Mouse (Mus musculus) embryonic facial prominence, embryonic 12.5 days (tissue): ENCODE results near the gene Tecrl. TPM values are rescaled to one million over a fixed set of nuclear protein-coding genes. Genes with fewer than 3 reads are reported as not detected.

Experiments used
- ATAC-seq: fragments of 200-750 bp; cut with Nextera tagmentation; 2 replicates; pipeline ENCODE4 v1.8.0; 2017; ENCODE audit not compliant: insufficient number of reproducible peaks, insufficient read depth, low FRiP score, low TSS enrichment
- H3K27ac ChIP-seq: fragments of 300-500 bp; sonication (generic); 2 replicates; pipeline ENCODE4 v1.5.1; 2016; ENCODE audit warnings: mild to moderate bottlenecking
- H3K27me3 ChIP-seq: fragments of 300-500 bp; sonication (generic); 2 replicates; pipeline ENCODE4 v1.6.1; 2016; ENCODE audit warnings: mild to moderate bottlenecking, moderate library complexity
- H3K36me3 ChIP-seq: fragments of 300-500 bp; sonication (generic); 2 replicates; pipeline ENCODE4 v1.6.1; 2016; ENCODE audit warnings: mild to moderate bottlenecking
- H3K4me1 ChIP-seq: fragments of 300-500 bp; sonication (generic); 2 replicates; pipeline ENCODE4 v1.6.1; 2016
- H3K4me2 ChIP-seq: fragments of 300-500 bp; sonication (generic); replicated peaks from 2 replicates; pipeline ENCODE4 v1.6.1; 2016; ENCODE audit warnings: mild to moderate bottlenecking, moderate library complexity
- H3K4me3 ChIP-seq: fragments of 300-500 bp; sonication (generic); 2 replicates; pipeline ENCODE4 v1.5.1; 2016; ENCODE audit warnings: mild to moderate bottlenecking
- H3K9ac ChIP-seq: fragments of 300-500 bp; sonication (generic); 2 replicates; pipeline ENCODE4 v1.6.1; 2016; ENCODE audit warnings: mild to moderate bottlenecking, moderate library complexity
- H3K9me3 ChIP-seq: fragments of 300-500 bp; sonication (generic); 2 replicates; pipeline ENCODE4 v1.6.1; 2016; ENCODE audit warnings: mild to moderate bottlenecking, moderate library complexity
- WGBS: fragments of 180-500 bp; shearing (Covaris S2); methylation state at CpG from one replicate; pipeline ENCODE4 v1.1.7; 2016; 5-methylcytosine and 5-hydroxymethylcytosine counted together
- polyA plus RNA-seq: library from polyadenylated mRNA; unstranded; fragments of >200 nt; fragmentation: Nextera tagmentation; extraction: Ambion mirVana; gene quantifications from 2 replicates; pipeline ENCODE4 v1.2.1, GENCODE M21; 2016

Gene Tecrl
- polyA plus RNA-seq, result 0.55 and 0.56 TPM in 2 replicates

DNA sequence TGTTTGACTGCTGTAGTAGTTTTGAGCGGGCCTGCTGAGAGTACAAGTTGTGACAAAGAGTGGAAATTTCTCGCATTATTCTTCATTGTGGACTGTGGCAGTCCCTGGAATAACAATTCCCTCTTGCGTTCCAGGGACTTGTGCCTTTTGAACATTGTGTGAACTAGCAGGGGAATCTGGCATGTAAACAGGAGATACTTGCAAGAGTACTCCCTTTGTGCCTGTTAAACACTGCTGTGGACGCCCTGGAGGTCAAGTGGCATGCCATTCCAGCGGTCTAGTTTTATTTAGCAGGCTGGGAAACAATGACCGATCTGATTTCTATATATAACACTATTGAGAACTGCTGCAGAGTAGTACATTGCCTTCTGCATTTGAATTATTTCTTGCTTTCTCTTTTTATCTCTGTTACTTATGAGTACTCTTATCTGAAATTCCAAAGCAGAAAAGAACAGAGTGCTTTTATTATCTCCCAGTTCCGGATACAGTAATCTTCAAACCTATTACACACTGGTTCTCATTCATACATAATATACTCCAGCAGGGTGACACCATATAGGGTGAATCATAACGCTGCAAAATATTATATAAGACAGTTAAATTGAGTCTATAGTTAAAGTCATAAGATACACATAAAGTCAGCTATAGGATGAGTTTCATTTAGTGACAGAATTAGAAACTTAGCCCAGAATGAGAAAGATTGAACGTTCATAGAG, at the start of gene Tecrl:
Gene Tecrl, minus strand, starts transcription at position 350 of the 716 bp plus-strand sequence.
- no peak for ATAC-seq
- Histone ChIP-seq H3K4me1 (no peaks in the 10 kb centered on the region), H3K4me2 (no peak within 1 kb of the TSS), H3K27me3 (no peaks in the 10 kb centered on the region), H3K9ac (no peak within 1 kb of the TSS), H3K36me3 (no peaks in the 10 kb centered on the region), H3K4me3 (no peak within 1 kb of the TSS), H3K9me3 (no peaks in the 10 kb centered on the region), H3K27ac (no peak within 1 kb of the TSS)
- WGBS, result 37% methylated on average over 9 of the region's 9 CpGs

DNA sequence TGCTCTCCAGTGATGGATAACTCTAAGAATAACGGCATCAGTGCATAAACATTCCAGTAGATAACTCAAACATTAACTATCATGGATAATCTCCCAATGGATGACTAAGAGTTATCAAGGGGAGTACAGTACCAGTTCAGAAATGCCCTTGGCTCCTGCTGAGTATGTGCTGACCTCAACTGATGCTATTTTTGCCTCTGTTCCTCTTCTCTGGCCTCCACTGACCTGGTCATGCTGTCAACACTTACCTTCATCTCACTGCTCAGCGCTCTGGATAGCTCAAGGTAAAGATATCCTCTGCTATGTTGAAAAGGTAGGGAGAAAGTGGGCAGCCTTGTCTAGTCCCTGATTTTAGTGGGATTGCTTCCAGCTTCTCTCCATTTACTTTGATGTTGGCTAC, 30.0 kb upstream of the Tecrl start:
- ATAC-seq, result no peak
- Histone ChIP-seq H3K36me3 (no peaks in the 10 kb centered on the region), H3K9ac (no peak overlapping the region), H3K9me3 (no peaks in the 10 kb centered on the region), H3K27me3 (no peaks in the 10 kb centered on the region), H3K4me2 (no peak overlapping the region), H3K4me3 (no peak overlapping the region), H3K4me1 (no peaks in the 10 kb centered on the region), H3K27ac (no peak overlapping the region)
- 86% methylated on average over 2 of the region's 2 CpGs for WGBS

DNA sequence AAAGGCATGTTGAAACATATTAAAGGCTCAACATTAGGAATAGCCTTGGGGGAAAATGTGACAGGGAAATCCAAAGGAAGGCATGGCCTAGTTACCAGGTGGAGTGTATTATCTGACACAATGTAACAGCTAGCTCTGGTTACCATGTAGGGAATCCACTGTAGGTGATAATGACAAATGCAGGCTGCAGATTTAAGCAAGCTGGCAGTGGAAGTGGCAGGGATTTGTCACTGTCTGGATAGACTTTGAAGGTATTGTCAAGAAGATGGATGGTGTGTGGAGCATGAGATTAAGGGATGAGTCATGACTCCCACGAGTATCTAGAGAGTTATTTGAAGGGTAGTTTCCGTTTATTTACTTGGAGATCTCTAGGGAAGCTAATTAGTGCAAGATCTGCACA, 3.4 kb downstream of the Tecrl start:
- H3K27ac ChIP-seq, result no peak overlapping the region
- H3K9ac ChIP-seq, result no peak overlapping the region
- no peaks in the 10 kb centered on the region for H3K27me3 ChIP-seq
- WGBS, result 48% methylated on average over 2 of the region's 2 CpGs
- no peaks in the 10 kb centered on the region for H3K9me3 ChIP-seq
- no peak for ATAC-seq
- no peaks in the 10 kb centered on the region for H3K36me3 ChIP-seq
- no peaks in the 10 kb centered on the region for H3K4me1 ChIP-seq
- H3K4me3 ChIP-seq, result no peak overlapping the region
- no peak overlapping the region for H3K4me2 ChIP-seq

DNA sequence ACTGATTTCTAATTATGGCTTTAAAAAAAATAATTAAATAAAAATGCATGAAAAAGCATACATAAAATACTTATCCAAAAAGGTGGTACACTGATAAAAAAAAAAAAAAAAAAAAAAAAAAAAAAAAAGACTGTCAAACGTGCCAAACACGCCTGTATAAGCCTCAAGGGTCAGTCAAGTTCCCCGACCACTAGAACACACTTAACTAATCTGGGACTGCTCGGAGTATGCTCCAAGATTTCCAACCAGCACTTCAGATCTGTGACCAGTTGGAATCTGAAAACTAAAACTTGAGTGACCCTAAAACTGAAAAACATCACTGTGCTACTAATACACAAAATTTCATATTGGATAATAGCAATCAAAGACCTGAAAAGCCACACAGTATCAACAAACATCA, 15.9 kb downstream of the Tecrl start:
- Histone ChIP-seq H3K4me2 (no peak overlapping the region), H3K27me3 (no peaks in the 10 kb centered on the region), H3K4me1 (no peaks in the 10 kb centered on the region), H3K36me3 (no peaks in the 10 kb centered on the region), H3K9ac (no peak overlapping the region), H3K4me3 (no peak overlapping the region), H3K27ac (no peak overlapping the region), H3K9me3 (no peaks in the 10 kb centered on the region)
- 81% methylated on average over 4 of the region's 4 CpGs for WGBS
- no peak for ATAC-seq

DNA sequence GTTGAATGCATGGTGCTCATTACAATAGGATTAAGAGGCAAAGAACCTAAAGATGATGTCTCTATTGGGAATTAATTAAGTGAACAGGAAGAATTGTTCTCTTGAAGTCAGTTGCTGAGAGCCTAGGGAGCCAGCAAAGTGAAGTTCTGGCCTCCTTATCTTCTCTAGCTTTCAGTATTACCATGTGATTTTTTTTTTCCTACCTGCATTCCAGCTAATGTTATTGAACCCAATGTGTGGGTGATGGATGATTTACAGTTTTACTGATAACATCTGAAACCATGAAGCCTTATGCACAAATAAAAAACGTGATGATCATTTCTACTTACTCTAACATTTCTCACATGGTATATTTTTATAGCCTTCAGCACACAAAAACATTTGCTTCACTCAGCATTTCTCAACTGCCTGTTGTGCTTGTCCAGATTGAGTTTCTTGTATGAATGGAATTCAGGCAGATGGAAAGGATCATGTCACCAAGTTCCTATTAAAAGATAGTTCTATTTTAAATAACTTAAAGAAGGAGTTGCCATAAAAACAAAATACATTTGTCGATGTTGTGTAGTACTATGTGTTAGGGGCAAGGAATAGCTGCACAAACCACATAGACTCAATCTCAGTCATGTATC, 87.7 kb downstream of the Tecrl start:
- no peak overlapping the region for H3K4me2 ChIP-seq
- no peak overlapping the region for H3K9ac ChIP-seq
- no peak overlapping the region for H3K27ac ChIP-seq
- no peaks in the 10 kb centered on the region for H3K9me3 ChIP-seq
- WGBS, result 71% methylated on average over 2 of the region's 2 CpGs
- no peaks in the 10 kb centered on the region for H3K36me3 ChIP-seq
- H3K4me3 ChIP-seq, result no peak overlapping the region
- no peaks in the 10 kb centered on the region for H3K4me1 ChIP-seq
- ATAC-seq, result no peak
- no peaks in the 10 kb centered on the region for H3K27me3 ChIP-seq

DNA sequence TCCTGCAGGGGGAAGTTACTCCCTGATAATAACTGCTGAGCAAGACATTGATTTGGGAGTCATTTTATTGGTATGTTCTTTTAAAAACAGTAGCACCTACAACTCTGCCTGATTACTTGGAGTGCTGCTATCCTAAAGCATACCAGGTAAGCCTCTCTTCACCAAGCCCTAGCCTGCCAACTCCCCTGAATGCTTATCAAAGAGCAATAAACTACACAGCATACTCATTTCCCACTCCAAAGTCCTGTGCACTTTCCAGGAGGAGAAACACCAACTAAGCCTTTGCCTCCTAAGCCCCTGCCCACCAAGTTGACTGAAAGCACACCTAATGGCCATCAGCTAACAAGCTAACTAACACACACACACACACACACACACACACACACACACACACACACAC, 94.9 kb downstream of the Tecrl start:
- ATAC-seq, result no peak
- Histone ChIP-seq H3K27ac (no peak overlapping the region), H3K9ac (no peak overlapping the region)

DNA sequence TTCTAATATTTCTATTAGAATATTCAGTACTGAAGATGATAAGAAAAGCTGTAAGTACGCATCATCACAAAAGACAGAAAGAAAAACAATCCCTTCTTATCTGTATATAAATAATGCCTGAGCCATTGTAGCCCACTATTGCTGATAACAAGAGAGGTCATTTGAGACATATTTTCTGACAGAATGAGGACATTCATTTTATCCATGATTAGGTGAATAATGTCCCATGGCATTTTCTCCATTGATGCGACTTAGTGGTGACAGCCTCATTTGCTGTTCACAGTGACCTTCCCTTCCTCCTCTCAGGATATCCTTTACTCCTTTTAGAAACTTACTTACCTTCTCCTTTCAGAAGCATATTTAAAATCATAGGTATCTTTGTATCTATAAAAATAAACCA, 100.9 kb downstream of the Tecrl start:
- no peaks in the 10 kb centered on the region for H3K4me1 ChIP-seq
- H3K27ac ChIP-seq, result no peak overlapping the region
- no peak for ATAC-seq
- H3K9me3 ChIP-seq, result no peaks in the 10 kb centered on the region
- H3K4me2 ChIP-seq, result no peak overlapping the region
- H3K36me3 ChIP-seq, result no peaks in the 10 kb centered on the region
- no peak overlapping the region for H3K4me3 ChIP-seq
- H3K27me3 ChIP-seq, result no peaks in the 10 kb centered on the region
- H3K9ac ChIP-seq, result no peak overlapping the region
- 78% methylated on average over 2 of the region's 2 CpGs for WGBS

More for the DNA sequence above, 94.9 kb downstream of the Tecrl start:
- Histone ChIP-seq H3K27me3 (no peaks in the 10 kb centered on the region), H3K4me3 (no peak overlapping the region), H3K4me2 (no peak overlapping the region), H3K9me3 (no peaks in the 10 kb centered on the region), H3K4me1 (no peaks in the 10 kb centered on the region), H3K36me3 (no peaks in the 10 kb centered on the region)

DNA sequence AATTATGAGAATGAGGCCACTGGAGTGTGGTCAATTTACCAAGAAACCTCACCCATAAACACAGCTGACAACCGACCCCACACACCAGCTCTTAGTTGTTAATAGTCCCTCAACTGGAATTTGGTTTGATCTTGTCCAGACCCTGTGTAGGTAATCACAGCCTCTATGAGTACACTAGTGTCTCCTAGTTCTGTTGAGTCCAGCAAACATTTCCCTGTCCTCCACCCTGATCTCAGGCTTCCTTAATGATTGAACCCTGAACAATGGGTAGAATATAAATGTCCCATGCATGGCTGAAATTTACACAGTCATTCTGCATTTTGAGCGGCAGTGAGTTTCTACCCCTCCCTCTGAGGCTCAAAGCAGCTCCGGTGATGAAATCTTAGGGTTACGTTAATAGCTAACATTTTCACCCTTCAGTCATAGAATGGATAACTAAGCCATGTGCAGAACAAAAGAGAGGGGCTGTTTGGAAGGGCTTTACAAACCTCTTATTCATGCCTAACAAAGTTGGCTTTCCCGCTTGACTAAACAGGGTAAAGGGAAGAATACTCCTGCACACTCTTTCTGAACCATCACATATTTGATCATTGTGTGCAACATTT, 116.0 kb downstream of the Tecrl start:
- Histone ChIP-seq H3K4me3 (no peak overlapping the region), H3K9me3 (no peaks in the 10 kb centered on the region), H3K27ac (no peak overlapping the region), H3K36me3 (no peaks in the 10 kb centered on the region), H3K9ac (no peak overlapping the region), H3K27me3 (no peaks in the 10 kb centered on the region), H3K4me1 (no peaks in the 10 kb centered on the region), H3K4me2 (no peak overlapping the region)
- no peak for ATAC-seq
- 71% methylated on average over 5 of the region's 5 CpGs for WGBS
